Mouse (Mus musculus) small intestine, adult 10 weeks (tissue): Measurements from ENCODE around the gene Cenpc1. TPM values are rescaled to one million over a fixed set of nuclear protein-coding genes. Genes with fewer than 3 reads are reported as not detected.

ENCODE experiments used
- polyA plus RNA-seq: library from polyadenylated mRNA; stranded (reverse); fragments of 350-450 nt; fragmentation: Illumina TruSeq; extraction: RNeasy Lipid Tissue Mini Kit (QIAGEN cat#74804); gene quantifications from one replicate; pipeline ENCODE4 v1.2.3, GENCODE M21; 2014; ENCODE audit warnings: low replicate concordance

Gene Cenpc1
- polyA plus RNA-seq, result 28.1 TPM

DNA sequence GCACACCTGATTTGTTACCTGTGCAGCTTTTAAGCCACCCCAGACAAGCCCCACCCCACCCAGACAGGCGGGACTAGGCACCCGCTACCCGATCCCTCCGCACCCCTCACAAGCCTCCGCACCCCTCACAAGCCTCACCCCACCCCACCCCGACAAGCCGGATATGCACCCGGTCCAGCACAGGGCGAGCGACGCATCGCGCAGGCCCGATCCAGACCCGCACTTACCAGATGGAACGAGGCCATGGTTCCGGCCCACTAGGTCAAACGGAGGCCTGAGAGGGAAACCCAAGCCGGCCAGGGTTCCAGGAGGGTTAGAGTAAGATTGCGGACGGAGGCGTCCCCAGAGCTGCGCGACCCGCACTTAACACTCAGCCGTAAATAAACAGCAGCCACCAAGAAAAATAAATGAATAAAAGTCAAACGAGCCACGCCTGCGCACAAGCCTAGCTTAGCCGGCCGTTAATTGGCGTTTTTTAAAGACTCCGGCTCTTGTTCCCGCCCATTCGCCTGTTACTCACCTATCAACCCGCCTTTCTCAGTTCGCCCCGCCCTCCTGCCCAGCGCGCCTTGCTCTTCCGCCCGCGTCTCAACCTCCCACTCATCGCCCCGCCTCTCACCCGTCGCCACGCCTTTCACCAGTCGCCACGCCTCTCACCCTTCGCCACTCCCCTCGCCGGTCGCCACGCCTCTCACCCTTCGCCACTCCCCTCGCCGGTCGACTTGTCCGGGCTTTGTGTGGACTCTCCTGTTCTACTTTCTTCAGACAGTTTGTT, at the start of gene Cenpc1:
Cenpc1 (minus strand) TSS at position 483 of the 775 bp plus-strand sequence.

DNA sequence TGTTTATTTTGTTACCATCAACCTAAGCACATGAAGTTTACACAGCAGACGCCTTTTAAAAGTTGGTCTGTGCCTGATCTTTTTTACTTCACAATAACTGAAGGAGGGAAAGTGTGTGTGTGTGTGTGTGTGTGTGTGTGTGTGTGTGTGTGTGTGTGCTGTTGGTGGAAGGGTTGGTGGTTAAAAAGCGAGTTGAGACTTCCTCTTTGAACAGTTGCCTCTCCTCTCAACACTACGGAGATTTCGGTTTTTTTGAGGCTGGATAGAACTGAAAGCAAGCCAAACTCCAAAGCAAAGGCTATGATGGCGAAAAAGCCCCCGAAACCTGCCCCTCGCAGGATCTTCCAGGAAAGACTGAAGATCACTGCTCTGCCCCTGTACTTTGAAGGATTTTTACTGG, 6.2 kb upstream of the Cenpc1 start, which contains the start of gene Stap1:
Stap1 (plus strand) TSS at position 209 of the 400 bp plus-strand sequence.

Other genes with a start within 250 kb of the Cenpc1 start
- gene Stap1, start 6.2 kb upstream of the Cenpc1 start, polyA plus RNA-seq, result 16.2 TPM
- 31.5 TPM for gene Uba6, start 107.2 kb upstream of the Cenpc1 start, polyA plus RNA-seq
- gene Gnrhr, start 132.3 kb upstream of the Cenpc1 start, polyA plus RNA-seq, result not detected
- gene Tmprss11c, start 223.7 kb upstream of the Cenpc1 start, polyA plus RNA-seq, result not detected